Mouse (Mus musculus) heart, adult 2 months (tissue): ENCODE measurements at regions not wholly inside any gene's neighbourhood (a gene's known extent, or its start where the extent isn't known, plus 50 kb on each side); places are given as distances from the start of the nearest gene placed in this dataset.

Experiments
- DNase-seq, 2 experiments: peaks; one replicate each; pipeline ENCODE4 v3.0.0; 2021
- H3K27ac ChIP-seq: fragments of 200-600 bp; 2 replicates; pipeline ENCODE4 v1.8.1; 2022
- H3K27me3 ChIP-seq: fragments of 200-500 bp; 2 replicates; pipeline ENCODE4 v1.6.1; 2012; ENCODE audit warnings: mild to moderate bottlenecking, low read length, inconsistent platforms, mixed read lengths; ENCODE audit not compliant: control insufficient read depth, insufficient read depth
- H3K36me3 ChIP-seq: fragments of 200-500 bp; 2 replicates; pipeline ENCODE4 v1.6.1; 2012; ENCODE audit warnings: low read length, inconsistent platforms; ENCODE audit not compliant: control insufficient read depth, insufficient read depth
- H3K4me1 ChIP-seq: fragments of 200-500 bp; 2 replicates; pipeline ENCODE4 v1.6.1; 2011; ENCODE audit warnings: low read length; ENCODE audit not compliant: control insufficient read depth, insufficient read depth
- H3K4me3 ChIP-seq: fragments of 200-600 bp; 2 replicates; pipeline ENCODE4 v1.8.1; 2022
- H3K79me2 ChIP-seq: fragments of 200-500 bp; replicated peaks from 2 replicates; pipeline ENCODE4 v1.6.1; 2012; ENCODE audit warnings: mild to moderate bottlenecking, inconsistent platforms, low read length, moderate library complexity, mixed read lengths; ENCODE audit not compliant: control insufficient read depth, insufficient read depth
- H3K9ac ChIP-seq: fragments of 200-500 bp; 2 replicates; pipeline ENCODE4 v1.6.1; 2012; ENCODE audit warnings: low read depth, mild to moderate bottlenecking, control low read depth, inconsistent platforms, low read length, mixed read lengths
- CTCF ChIP-seq: fragments of 200-600 bp; IDR thresholded peaks from 2 replicates; pipeline ENCODE4 v1.8.1; 2022; ENCODE audit warnings: antibody characterized with exemption, mild to moderate bottlenecking, moderate library complexity
- EP300 ChIP-seq: fragments of 200-500 bp; IDR thresholded peaks from 2 replicates; pipeline ENCODE4 v1.6.1; 2011; ENCODE audit warnings: low read depth, low read length, control low read depth; ENCODE audit not compliant: insufficient read depth
- POLR2A ChIP-seq: fragments of 200-500 bp; IDR thresholded peaks from 2 replicates; pipeline ENCODE4 v1.6.1; 2011; ENCODE audit warnings: mild to moderate bottlenecking, low read depth, low read length, control low read depth; ENCODE audit not compliant: insufficient read depth
- WGBS: fragments of 180-500 bp; shearing (Covaris S2); methylation state at CpG from one replicate; pipeline ENCODE4 v1.1.7; 2018; 5-methylcytosine and 5-hydroxymethylcytosine counted together
- intact Hi-C: fragments of 180-260 bp; cut with DNase I; formaldehyde crosslinking; loops from one replicate; pipeline ENCODE4 v1.15.1; 2025
- microRNA-seq, 2 experiments: library from miRNA; unstranded; fragments of <30 nt; microRNA quantifications; one replicate each; pipeline ENCODE4 v1.2.0; 2021

DNA sequence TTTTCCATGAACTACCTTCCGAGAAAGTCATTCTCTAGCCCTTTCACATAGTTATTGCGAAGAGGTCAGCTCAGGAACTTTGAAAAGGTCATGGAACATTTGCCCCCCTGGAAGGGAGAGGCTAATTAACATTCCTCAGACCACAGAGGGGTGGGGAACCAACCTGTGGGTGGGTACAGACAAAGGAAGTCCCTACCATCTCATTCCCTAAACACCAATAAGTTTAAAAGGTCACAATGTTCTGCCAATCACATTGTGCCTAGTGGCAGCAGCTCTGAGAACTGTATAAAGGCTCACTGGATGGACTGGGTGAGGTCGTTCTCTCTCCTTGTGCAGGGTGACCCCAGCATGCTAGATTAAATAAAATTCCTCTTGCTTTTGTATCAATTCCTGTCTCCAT, 64.8 kb upstream of the Ccdc85a start:
- Histone ChIP-seq H3K9ac (no peak overlapping the region), H3K4me1 (no peaks in the 10 kb centered on the region), H3K27ac (no peak overlapping the region), H3K4me3 (no peak overlapping the region), H3K79me2 (no peaks in the 10 kb centered on the region), H3K27me3 (no peaks in the 10 kb centered on the region), H3K36me3 (no peaks in the 10 kb centered on the region)
- WGBS = 63% methylated on average over 3 of the region's 3 CpGs
- DNase-seq = no peak
- TF ChIP-seq CTCF (no peak), POLR2A (no peak)
- intact Hi-C loops = no loop called here

DNA sequence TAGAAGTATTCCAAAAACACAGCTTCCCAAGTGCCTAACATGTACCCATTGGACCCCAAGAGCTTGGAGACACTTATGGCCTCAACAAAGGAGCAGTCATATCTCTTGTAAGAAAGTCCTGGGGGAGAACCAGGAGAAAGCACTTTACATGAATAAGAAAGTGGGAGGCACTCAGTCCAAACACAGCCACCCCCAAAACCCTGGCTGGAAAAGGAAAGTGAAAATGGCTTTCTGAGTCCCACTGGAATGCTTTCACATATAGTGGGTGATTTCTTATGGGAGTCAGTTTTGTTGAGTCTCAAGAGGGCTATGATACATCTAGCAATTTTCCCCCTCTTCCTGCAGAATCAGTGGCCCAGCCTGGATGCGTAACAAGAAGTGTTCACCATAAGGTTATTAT, 55.0 kb upstream of the Ccdc85a start:
- H3K9ac ChIP-seq = no peak overlapping the region
- TF ChIP-seq POLR2A (no peak), CTCF (no peak), EP300 (no peak)
- DNase-seq = no peak
- H3K27me3 ChIP-seq = no peaks in the 10 kb centered on the region
- no peak overlapping the region for H3K4me3 ChIP-seq
- H3K36me3 ChIP-seq = no peaks in the 10 kb centered on the region
- no peak overlapping the region for H3K27ac ChIP-seq
- no peaks in the 10 kb centered on the region for H3K4me1 ChIP-seq
- WGBS = 78% methylated on average over 1 of the region's 1 CpGs
- no peaks in the 10 kb centered on the region for H3K79me2 ChIP-seq
- intact Hi-C loops = no loop called here

DNA sequence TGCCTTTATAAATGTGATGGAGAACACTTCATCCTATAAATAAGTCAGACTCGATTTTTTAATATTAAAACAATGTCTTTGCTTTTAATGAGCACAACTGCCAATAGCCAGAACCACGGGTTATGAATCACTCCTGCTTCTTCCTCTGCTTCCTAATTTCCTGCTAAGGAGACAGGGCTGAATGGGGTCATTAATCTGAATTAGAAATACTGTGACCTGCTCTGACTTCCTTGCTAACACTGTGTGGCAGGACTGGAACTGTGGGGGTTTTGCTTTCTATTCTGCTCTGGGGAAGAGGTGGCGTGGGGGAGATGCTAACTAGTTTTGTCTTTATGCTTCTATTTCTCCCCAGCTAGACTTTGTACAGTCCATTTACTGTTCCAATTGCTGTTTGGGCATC, 52.6 kb upstream of the Ccdc85a start:
- H3K4me3 ChIP-seq = no peak overlapping the region
- H3K79me2 ChIP-seq = no peaks in the 10 kb centered on the region
- no peak for DNase-seq
- no peak overlapping the region for H3K9ac ChIP-seq
- H3K36me3 ChIP-seq = no peaks in the 10 kb centered on the region
- no peaks in the 10 kb centered on the region for H3K27me3 ChIP-seq
- intact Hi-C loops = no loop called here
- H3K27ac ChIP-seq = no peak overlapping the region
- 39% methylated on average over 3 of the region's 3 CpGs for WGBS
- no peaks in the 10 kb centered on the region for H3K4me1 ChIP-seq
- TF ChIP-seq POLR2A (no peak), CTCF (no peak)

Small RNAs in the stretch of these regions (microRNA-seq; reads per million reads assigned to microRNA genes)
- gene Mir216a (0 reads per million in 2 experiments), gene Mir216b (0 reads per million in 2 experiments), gene Mir216c (0 reads per million in 2 experiments), gene Mir217 (1.7 to 4.2 reads per million in 2 experiments)
